Mouse (Mus musculus) hindbrain, embryonic 15.5 days (tissue): ENCODE results near the gene Zfp709. TPM values are rescaled to one million over a fixed set of nuclear protein-coding genes. Genes with fewer than 3 reads are reported as not detected.
"Not testable (repeated sequence)": the region's sequence is repeated elsewhere in the genome, so short reads cannot be mapped to it uniquely, and the experiment has no call there.

ENCODE experiments used
- ATAC-seq: fragments of 200-750 bp; cut with Nextera tagmentation; 2 replicates; pipeline ENCODE4 v1.8.0; 2017; ENCODE audit warnings: low read depth, moderate number of reproducible peaks, moderate TSS enrichment; ENCODE audit not compliant: low FRiP score
- H3K27ac ChIP-seq: fragments of 300-500 bp; sonication (generic); replicated peaks from 2 replicates; pipeline ENCODE4 v1.5.1; 2015; ENCODE audit warnings: mild to moderate bottlenecking, inconsistent platforms
- H3K27me3 ChIP-seq: fragments of 300-500 bp; sonication (generic); 2 replicates; pipeline ENCODE4 v1.6.1; 2015; ENCODE audit warnings: control low read depth, inconsistent platforms
- H3K36me3 ChIP-seq: fragments of 300-500 bp; sonication (generic); 2 replicates; pipeline ENCODE4 v1.6.1; 2015; ENCODE audit warnings: control low read depth, inconsistent platforms
- H3K4me1 ChIP-seq: fragments of 300-500 bp; sonication (generic); replicated peaks from 2 replicates; pipeline ENCODE4 v1.6.1; 2015; ENCODE audit warnings: control low read depth, inconsistent platforms
- H3K4me2 ChIP-seq: fragments of 300-500 bp; sonication (generic); 2 replicates; pipeline ENCODE4 v1.6.1; 2015; ENCODE audit warnings: moderate library complexity, mild to moderate bottlenecking, inconsistent platforms
- H3K4me3 ChIP-seq: fragments of 300-500 bp; sonication (generic); 2 replicates; pipeline ENCODE4 v1.5.1; 2015; ENCODE audit warnings: mild to moderate bottlenecking, inconsistent platforms
- H3K9ac ChIP-seq: fragments of 300-500 bp; sonication (generic); 2 replicates; pipeline ENCODE4 v1.6.1; 2015; ENCODE audit warnings: inconsistent platforms
- H3K9me3 ChIP-seq: fragments of 300-500 bp; sonication (generic); 2 replicates; pipeline ENCODE4 v1.6.1; 2016; ENCODE audit warnings: control low read depth, inconsistent platforms
- WGBS: fragments of 180-500 bp; shearing (Covaris S2); methylation state at CpG from one replicate; pipeline ENCODE4 v1.1.7; 2015; 5-methylcytosine and 5-hydroxymethylcytosine counted together
- polyA plus RNA-seq: library from polyadenylated mRNA; unstranded; fragments of >200 nt; fragmentation: Nextera tagmentation; extraction: Ambion mirVana; gene quantifications from 2 replicates; pipeline ENCODE4 v1.2.1, GENCODE M21; 2015

Gene Zfp709
- polyA plus RNA-seq, 1 experiment from 2014 or later, result 8.3 TPM

DNA sequence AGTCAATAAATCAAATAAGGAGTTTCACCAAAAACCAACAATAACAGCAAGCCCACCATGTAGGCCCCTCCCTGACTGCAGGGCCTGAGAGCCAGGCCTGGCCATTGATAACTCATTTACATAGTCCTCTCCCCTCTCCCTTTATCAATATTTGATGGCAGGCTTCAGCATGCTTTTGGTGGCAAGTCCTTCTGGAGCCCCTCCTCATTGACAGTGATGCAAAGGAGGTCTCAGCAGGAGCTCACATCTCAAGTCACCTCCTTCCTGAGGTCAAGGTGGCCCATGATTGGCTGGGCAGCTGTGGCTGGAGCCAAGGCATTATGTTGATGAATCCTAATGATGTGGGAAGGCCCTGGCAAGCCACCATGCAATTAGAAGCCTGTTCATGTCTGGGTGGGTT is 19.8 kb upstream of the Zfp709 start:
- H3K27ac ChIP-seq, ATAC-seq, H3K9me3 ChIP-seq, H3K27me3 ChIP-seq, H3K4me3 ChIP-seq, H3K36me3 ChIP-seq, H3K4me1 ChIP-seq, H3K4me2 ChIP-seq, H3K9ac ChIP-seq: not testable (repeated sequence)

DNA sequence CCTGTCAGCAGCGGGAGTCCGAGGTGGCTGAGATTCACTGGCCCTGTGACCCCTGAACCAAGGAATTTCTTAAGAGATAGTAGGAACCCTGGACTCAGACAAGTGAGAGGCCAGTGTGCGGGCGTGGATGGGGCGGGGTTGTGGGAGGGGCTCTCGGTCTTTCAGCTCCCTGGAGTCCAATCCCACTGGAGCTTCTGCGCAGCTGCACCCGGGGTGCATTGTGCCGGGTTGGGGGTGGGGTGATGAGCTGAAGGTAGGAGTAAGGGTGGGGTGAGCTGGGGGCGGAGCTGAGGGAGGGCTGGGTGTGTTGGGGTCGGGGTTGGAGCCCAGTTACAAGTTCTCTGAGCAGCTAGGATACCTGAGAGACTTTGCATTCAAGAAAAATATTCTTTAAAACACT is 18.8 kb downstream of the Zfp709 start:
- not testable (repeated sequence) for H3K9me3 ChIP-seq, H3K4me2 ChIP-seq, ATAC-seq, H3K36me3 ChIP-seq, H3K9ac ChIP-seq, H3K27me3 ChIP-seq, H3K27ac ChIP-seq, H3K4me1 ChIP-seq, H3K4me3 ChIP-seq
- WGBS, result 31% methylated on average over 11 of the region's 11 CpGs

GRCm38 (mm10) chr8:71903084-71903483 is 21.3 kb downstream of the Zfp709 start:
- H3K4me1 ChIP-seq, H3K36me3 ChIP-seq, H3K9ac ChIP-seq, H3K27me3 ChIP-seq, H3K4me2 ChIP-seq, H3K9me3 ChIP-seq, H3K27ac ChIP-seq, H3K4me3 ChIP-seq, ATAC-seq: not testable (repeated sequence)
- WGBS, result 73% methylated on average over 1 of the region's 1 CpGs

GRCm38 (mm10) chr8:71906809-71907208 is 25.0 kb downstream of the Zfp709 start:
- Histone ChIP-seq H3K9me3 (no peaks in the 10 kb centered on the region), H3K9ac (no peak overlapping the region), H3K4me2 (no peak overlapping the region), H3K27ac (no peak overlapping the region), H3K36me3 (no peaks in the 10 kb centered on the region), H3K4me3 (no peak overlapping the region), H3K27me3 (0 out of 2 replicates have a peak, but pooled peaks cover 2% of the 10 kb centered on the region), H3K4me1 (peaks cover 19% of the 10 kb centered on the region)
- ATAC-seq, result no peak
- WGBS, result 96% methylated on average over 1 of the region's 1 CpGs

- WGBS, result 98% methylated on average over 5 of the region's 5 CpGs
- H3K4me3 ChIP-seq, result peak overlapping the region; percentile 71
Observed at GRCm38 (mm10) chr8:71907798-71908257, 26.0 kb downstream of the Zfp709 start.

GRCm38 (mm10) chr8:71908309-71909261 is 26.8 kb downstream of the Zfp709 start, which contains the start of the genes Zfp882 and Zfp617:
TSS of gene Zfp882 (plus strand) at chr8:71908608.
TSS of gene Zfp617 (plus strand) at chr8:71908635.
- WGBS, result 2% methylated on average over 47 of the region's 47 CpGs
- peak within 1 kb of the TSS; percentile 92 for H3K9ac ChIP-seq
- H3K4me1 ChIP-seq, result peaks cover 19% of the 10 kb centered on the region
- H3K4me2 ChIP-seq, result peak within 1 kb of the TSS; percentile 51
- ATAC-seq, result peak; percentile 98
- peak within 1 kb of the TSS; percentile 71 for H3K4me3 ChIP-seq
- H3K27me3 ChIP-seq, result 0 out of 2 replicates have a peak, but pooled peaks cover 2% of the 10 kb centered on the region
- H3K9me3 ChIP-seq, result no peaks in the 10 kb centered on the region
- H3K27ac ChIP-seq, result peak within 1 kb of the TSS; percentile 99
- peaks cover 7% of the 10 kb centered on the region for H3K36me3 ChIP-seq

More at GRCm38 (mm10) chr8:71907798-71908257, 26.0 kb downstream of the Zfp709 start:
- Histone ChIP-seq H3K27ac (peak overlapping the region; percentile 99), H3K27me3 (0 out of 2 replicates have a peak, but pooled peaks cover 2% of the 10 kb centered on the region), H3K9ac (no peak overlapping the region), H3K36me3 (peaks cover 1% of the 10 kb centered on the region; the same call in 1 of the 2 replicates), H3K9me3 (no peaks in the 10 kb centered on the region), H3K4me2 (peak overlapping the region; percentile 51), H3K4me1 (peaks cover 19% of the 10 kb centered on the region)
- ATAC-seq, result no peak

DNA sequence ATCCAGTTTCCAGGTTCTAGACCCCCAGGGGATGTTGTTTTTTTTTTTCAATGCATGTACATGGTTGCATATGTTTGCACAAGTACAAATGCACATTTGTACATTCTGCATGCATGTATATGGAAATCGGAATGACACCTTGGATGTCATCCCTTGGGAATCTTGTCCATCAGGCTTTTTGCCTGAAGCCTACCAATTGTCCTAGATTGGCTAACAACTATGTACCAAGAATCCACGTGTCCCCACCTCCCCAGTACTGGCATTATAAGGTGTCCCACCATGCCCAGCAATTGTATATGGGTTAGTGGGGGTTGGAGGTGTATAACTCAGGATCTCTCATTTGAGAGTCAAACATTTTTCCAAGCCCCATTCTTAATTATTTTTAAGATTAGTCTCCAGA is 30.5 kb downstream of the Zfp709 start:
- no peak overlapping the region for H3K9ac ChIP-seq
- 84% methylated on average over 2 of the region's 2 CpGs for WGBS
- no peak for ATAC-seq

GRCm38 (mm10) chr8:71922567-71923401 is 41.0 kb downstream of the Zfp709 start:
- Histone ChIP-seq H3K9me3 (no peaks in the 10 kb centered on the region), H3K36me3 (no peaks in the 10 kb centered on the region), H3K4me1 (peaks cover 14% of the 10 kb centered on the region), H3K4me3 (peak overlapping the region; percentile 79), H3K4me2 (peak overlapping the region; percentile 64), H3K27me3 (no peaks in the 10 kb centered on the region), H3K9ac (peak overlapping the region; percentile 69), H3K27ac (peak overlapping the region; percentile 96)
- WGBS, result under 1% methylated on average over 57 of the region's 57 CpGs
- ATAC-seq, result peak; percentile 99

More for the DNA sequence above, 30.5 kb downstream of the Zfp709 start:
- H3K27me3 ChIP-seq, result no peaks in the 10 kb centered on the region
- H3K4me3 ChIP-seq, result no peak overlapping the region
- H3K27ac ChIP-seq, result no peak overlapping the region
- H3K9me3 ChIP-seq, result no peaks in the 10 kb centered on the region
- peaks cover 33% of the 10 kb centered on the region for H3K36me3 ChIP-seq
- H3K4me1 ChIP-seq, result peaks cover 19% of the 10 kb centered on the region
- no peak overlapping the region for H3K4me2 ChIP-seq

GRCm38 (mm10) chr8:71925791-71926190 is 44.0 kb downstream of the Zfp709 start:
- 96% methylated on average over 5 of the region's 5 CpGs for WGBS
- Histone ChIP-seq H3K4me1 (peaks cover 14% of the 10 kb centered on the region), H3K36me3 (peaks cover 20% of the 10 kb centered on the region), H3K27ac (no peak overlapping the region), H3K9me3 (no peaks in the 10 kb centered on the region), H3K27me3 (no peaks in the 10 kb centered on the region), H3K4me3 (no peak overlapping the region), H3K4me2 (no peak overlapping the region), H3K9ac (no peak overlapping the region)
- no peak for ATAC-seq

- Histone ChIP-seq H3K9me3 (no peaks in the 10 kb centered on the region), H3K36me3 (peaks cover 28% of the 10 kb centered on the region), H3K4me1 (peaks cover 14% of the 10 kb centered on the region), H3K9ac (no peak overlapping the region), H3K27me3 (no peaks in the 10 kb centered on the region), H3K27ac (no peak overlapping the region), H3K4me2 (no peak overlapping the region), H3K4me3 (no peak overlapping the region)
- 96% methylated on average over 3 of the region's 3 CpGs for WGBS
- no peak for ATAC-seq
Observed at GRCm38 (mm10) chr8:71926551-71926950, 44.7 kb downstream of the Zfp709 start.

- ATAC-seq, result no peak
- Histone ChIP-seq H3K9ac (no peak overlapping the region), H3K4me1 (peaks cover 12% of the 10 kb centered on the region), H3K27me3 (no peaks in the 10 kb centered on the region), H3K4me2 (no peak overlapping the region), H3K36me3 (peaks cover 32% of the 10 kb centered on the region), H3K4me3 (no peak overlapping the region), H3K9me3 (no peaks in the 10 kb centered on the region), H3K27ac (no peak overlapping the region)
Observed at GRCm38 (mm10) chr8:71927779-71928178, 46.0 kb downstream of the Zfp709 start.

DNA sequence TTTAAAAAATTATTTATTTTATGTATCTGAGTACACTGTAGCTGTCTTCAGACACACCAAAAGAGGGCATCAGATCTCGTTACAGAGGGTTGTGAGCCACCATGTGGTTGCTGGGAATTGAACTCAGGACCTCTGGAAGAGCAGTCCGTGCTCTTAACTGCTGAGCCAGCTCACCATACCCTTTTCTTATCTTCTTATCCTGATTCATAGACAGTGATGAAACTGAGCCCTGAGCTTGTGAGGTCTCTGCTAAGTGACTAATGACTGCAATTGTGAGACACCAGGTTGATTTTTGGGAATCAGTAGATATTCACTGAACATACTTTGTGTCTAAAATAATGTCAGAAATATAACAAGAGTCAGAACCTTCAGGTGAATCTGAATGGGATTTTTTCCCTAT is 56.2 kb downstream of the Zfp709 start:
- not testable (repeated sequence) for H3K9ac ChIP-seq, H3K4me2 ChIP-seq, H3K4me3 ChIP-seq, ATAC-seq, H3K4me1 ChIP-seq, H3K27me3 ChIP-seq, H3K9me3 ChIP-seq, H3K27ac ChIP-seq
- H3K36me3 ChIP-seq, result peaks cover 10% of the 10 kb centered on the region
- WGBS, result 92% methylated on average over 2 of the region's 2 CpGs
